22 mouse cellular contexts compared by ENCODE assay signal in the genomic region with DNA sequence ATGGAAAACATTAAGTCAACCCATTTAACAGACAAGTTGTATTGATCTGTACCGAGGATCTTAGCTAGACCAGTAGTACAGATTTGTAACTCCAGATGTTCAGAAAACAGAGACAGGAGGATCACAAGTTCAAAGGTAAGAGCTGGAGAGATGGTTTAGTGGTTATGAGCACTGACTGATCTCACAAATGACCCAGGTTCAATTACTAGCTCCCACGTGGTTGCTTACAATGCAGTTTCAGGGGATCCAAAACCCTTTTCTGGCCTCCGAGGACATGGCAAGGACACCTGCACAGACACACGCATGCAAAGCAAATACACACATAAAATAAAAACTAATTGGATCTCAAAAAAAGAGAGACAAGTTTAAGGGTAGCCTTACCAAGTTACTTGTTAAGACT. TPM values are rescaled to one million over a fixed set of nuclear protein-coding genes. Genes with fewer than 3 reads are reported as not detected.
"Had no signal": no experiment of that assay in that cellular context is flagged by ENCODE, and none has a peak within 500 bp of the region (broad histone marks: within the 10 kb centered on the region; RNA-seq: fewer than 3 reads in every experiment).

No protein-coding gene starts in this region.

- DNase-seq: liver, postnatal 0 days; lung, adult 2 months; lung, postnatal 14 days; lung, postnatal 36 days; midbrain, embryonic 14.5 days; retina, postnatal 1 day; right cerebral cortex, adult 18-20 months; right cerebral cortex, postnatal 25 days; right cerebral cortex, postnatal 4 days; spleen, adult 18-20 months; thymus, adult 2 months; thymus, postnatal 4 days had no signal

- H3K4me1 ChIP-seq: stomach, embryonic 15.5 days had no signal

- H3K27ac ChIP-seq: lung, embryonic 15.5 days; midbrain, embryonic 12.5 days; neural tube, embryonic 13.5 days; neural tube, embryonic 15.5 days; stomach, embryonic 15.5 days; stomach, postnatal 0 days had no signal

- H3K27me3 ChIP-seq: megakaryocyte, embryonic 14.5 days had no signal

- H3K9me3 ChIP-seq: lung, embryonic 15.5 days; megakaryocyte, embryonic 14.5 days; midbrain, embryonic 12.5 days; neural tube, embryonic 13.5 days; neural tube, embryonic 15.5 days; stomach, embryonic 15.5 days had no signal

- H3K9ac ChIP-seq: liver, postnatal 0 days; lung, embryonic 15.5 days; midbrain, embryonic 12.5 days; neural tube, embryonic 13.5 days; neural tube, embryonic 15.5 days; stomach, embryonic 15.5 days had no signal

- H3K4me2 ChIP-seq: lung, embryonic 15.5 days; midbrain, embryonic 12.5 days; neural tube, embryonic 13.5 days; neural tube, embryonic 15.5 days; stomach, embryonic 15.5 days had no signal

- H3K4me3 ChIP-seq: lung, embryonic 15.5 days; midbrain, embryonic 12.5 days; myocyte; neural tube, embryonic 13.5 days; neural tube, embryonic 15.5 days; stomach, embryonic 15.5 days had no signal

- H3K36me3 ChIP-seq: lung, embryonic 15.5 days; midbrain, embryonic 12.5 days; neural tube, embryonic 13.5 days; neural tube, embryonic 15.5 days; stomach, embryonic 15.5 days had no signal

RNA-seq across cellular contexts. Expression of gene 1700016H13Rik, which starts 42.8 kb away (rescaled TPM):
- polyA plus RNA-seq: liver, postnatal 0 days; macrophage; myocyte; neural tube, embryonic 13.5 days; small intestine, adult 2 months had no signal
